Mouse (Mus musculus) left cerebral cortex, postnatal 36 days (tissue): ENCODE measurements at regions not wholly inside any gene's neighbourhood (a gene's known extent, or its start where the extent isn't known, plus 50 kb on each side); places are given as distances from the start of the nearest gene placed in this dataset.

Experiments
- DNase-seq, 2 experiments: peaks; one replicate each; pipeline ENCODE4 v3.0.0; 2021 to 2022; ENCODE audit warnings: low spot score in 2 of 2, mixed read lengths in 1 of 2
- intact Hi-C: fragments of 180-260 bp; cut with DNase I; formaldehyde crosslinking; loops from one replicate; pipeline ENCODE4 v1.15.1; 2025

- intact Hi-C loops: no loop called here
- no peak for DNase-seq
Observed at GRCm38 (mm10) chr7:77632656-77633055, 1105.2 kb downstream of the Ntrk3 start.

- no peak for DNase-seq
- intact Hi-C loops: no loop called here
Observed at GRCm38 (mm10) chr7:77623491-77623890, 1114.3 kb downstream of the Ntrk3 start.

- intact Hi-C loops: no loop called here
- no peak for DNase-seq
Observed at GRCm38 (mm10) chr7:77622934-77623333, 1114.9 kb downstream of the Ntrk3 start.

GRCm38 (mm10) chr7:77572872-77573271 lies 1164.9 kb downstream of the Ntrk3 start:
- DNase-seq: no peak
- intact Hi-C loops: no loop called here

GRCm38 (mm10) chr7:77559095-77559494 lies 1178.7 kb downstream of the Ntrk3 start:
- intact Hi-C loops: no loop called here
- DNase-seq: no peak

- no peak for DNase-seq
- intact Hi-C loops: no loop called here
Observed at GRCm38 (mm10) chr7:77558536-77558935, 1179.3 kb downstream of the Ntrk3 start.

GRCm38 (mm10) chr7:77536890-77537289 lies 1200.9 kb downstream of the Ntrk3 start:
- intact Hi-C loops: no loop called here
- no peak for DNase-seq

GRCm38 (mm10) chr7:77527906-77528305 lies 1209.9 kb downstream of the Ntrk3 start:
- intact Hi-C loops: no loop called here
- DNase-seq: no peak

- intact Hi-C loops: no loop called here
- DNase-seq: no peak
Observed at GRCm38 (mm10) chr7:77509586-77509985, 1228.2 kb downstream of the Ntrk3 start.

- DNase-seq: no peak
- intact Hi-C loops: no loop called here
Observed at GRCm38 (mm10) chr7:77507606-77508005, 1230.2 kb downstream of the Ntrk3 start.

GRCm38 (mm10) chr7:77502608-77503007 lies 1235.2 kb downstream of the Ntrk3 start:
- DNase-seq: no peak
- intact Hi-C loops: no loop called here

GRCm38 (mm10) chr7:77495066-77495465 lies 1242.7 kb downstream of the Ntrk3 start:
- DNase-seq: no peak
- intact Hi-C loops: no loop called here

GRCm38 (mm10) chr7:77477519-77477918 lies 1247.8 kb downstream of the Agbl1 start:
- no peak for DNase-seq

GRCm38 (mm10) chr7:77446052-77446367 lies 1216.3 kb downstream of the Agbl1 start:
- intact Hi-C loops: loop anchor here (10.0 kb wide), 1 partner anchor 1051 kb away; no protein-coding TSS in a partner anchor
- no peak for DNase-seq

More at GRCm38 (mm10) chr7:77477519-77477918, 1247.8 kb downstream of the Agbl1 start:
- intact Hi-C loops: no loop called here

- intact Hi-C loops: loop anchor here (10.0 kb wide), 1 partner anchor 1051 kb away; no protein-coding TSS in a partner anchor
Observed at GRCm38 (mm10) chr7:77445352-77446051, 1215.8 kb downstream of the Agbl1 start.

GRCm38 (mm10) chr7:77441622-77442021 lies 1211.9 kb downstream of the Agbl1 start:
- no peak for DNase-seq
- intact Hi-C loops: loop anchor here (10.0 kb wide), 1 partner anchor 1047 kb away; no protein-coding TSS in a partner anchor

More at GRCm38 (mm10) chr7:77445352-77446051, 1215.8 kb downstream of the Agbl1 start:
- DNase-seq: no peak

GRCm38 (mm10) chr7:77413606-77414005 lies 1183.9 kb downstream of the Agbl1 start:
- intact Hi-C loops: no loop called here
- no peak for DNase-seq
